8 mouse cellular contexts compared by ENCODE assay signal in the genomic region with DNA sequence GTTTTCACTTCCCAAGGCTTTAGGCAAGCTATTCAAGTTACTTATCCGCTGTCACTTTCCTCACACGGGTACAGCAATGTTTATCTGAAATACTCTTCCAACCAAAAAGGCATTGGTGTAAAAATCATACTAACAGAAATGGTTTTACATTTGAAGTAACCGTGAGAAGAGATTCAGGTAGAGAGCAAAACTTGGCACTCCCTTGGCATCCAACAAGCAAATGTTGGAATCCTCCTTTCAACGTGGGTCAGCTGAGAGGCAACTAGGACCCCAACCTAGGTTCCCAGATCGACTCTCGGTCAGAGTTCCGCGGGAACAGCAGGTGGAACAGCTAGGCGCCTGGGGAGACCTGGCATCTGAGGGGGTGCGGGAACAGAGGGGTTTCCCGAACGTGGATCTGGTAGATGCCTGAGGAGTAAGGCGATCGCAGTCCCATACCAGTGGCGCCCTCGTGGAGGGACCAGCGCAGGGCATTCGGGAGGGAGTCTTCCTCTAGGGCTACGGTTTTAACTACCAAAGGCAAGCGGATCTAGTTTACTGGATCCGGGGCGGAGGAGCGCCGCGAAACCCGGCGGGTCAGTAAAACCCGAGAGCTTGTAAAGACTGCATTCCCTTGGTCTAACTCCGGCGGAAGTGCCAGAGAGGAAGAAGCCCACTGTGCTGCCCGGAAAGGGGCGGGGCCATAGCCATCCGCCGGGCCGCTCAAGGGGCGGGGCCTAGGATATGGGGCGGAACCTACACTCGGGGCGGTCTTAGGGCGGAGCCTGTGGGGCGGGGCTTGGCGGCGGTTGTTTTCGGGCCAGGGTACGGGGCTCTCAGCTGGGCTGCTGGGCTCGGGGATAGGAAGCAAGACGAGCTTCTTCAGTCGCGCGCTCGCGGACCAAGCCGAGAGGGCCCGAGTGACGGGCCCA. TPM values are rescaled to one million over a fixed set of nuclear protein-coding genes. Genes with fewer than 3 reads are reported as not detected.
DNase-seq lines count a peak whose midpoint lies in the region; ATAC-seq and TF ChIP-seq lines count a peak whose summit lies in the region.

A gene (plus strand): TSS at position 781 of the 911 bp plus-strand sequence.

- H3ac ChIP-seq in C2C12 (ENCODE audit: control insufficient read depth, insufficient read length, low read depth), result peak within 1 kb of the TSS; percentile 87

- ATAC-seq in kidney, embryonic 14.5 days (ENCODE audit: low FRiP score, low TSS enrichment), result peak; percentile 98
- ATAC-seq in limb, embryonic 14.5 days (ENCODE audit: low FRiP score, low read depth), result peak; percentile 99
- peak; percentile 99 for ATAC-seq in midbrain, embryonic 16.5 days

- peak within 1 kb of the TSS; percentile 41 for H3K4me3 ChIP-seq in C2C12 (ENCODE audit: insufficient read depth, poor library complexity, severe bottlenecking)
- H3K4me3 ChIP-seq in embryonic fibroblast, embryonic 13.5 days (ENCODE audit: insufficient read depth, low read length), result peak within 1 kb of the TSS; percentile 68
- peak within 1 kb of the TSS; percentile 78 for H3K4me3 ChIP-seq in kidney, embryonic 14.5 days (ENCODE audit: low read length)
- H3K4me3 ChIP-seq in limb, embryonic 14.5 days (replicated peaks; ENCODE audit: low read length), result peak within 1 kb of the TSS; percentile 81
- H3K4me3 ChIP-seq in midbrain, embryonic 16.5 days (ENCODE audit: low read depth, low read length), result peak within 1 kb of the TSS; percentile 87
- H3K4me3 ChIP-seq in spleen, adult 2 months (ENCODE audit: extremely low read depth, insufficient read depth, insufficient read length), result peak within 1 kb of the TSS; percentile 76

- peaks cover 8% of the 10 kb centered on the region for H3K4me1 ChIP-seq in embryonic fibroblast, embryonic 13.5 days (ENCODE audit: control insufficient read depth, insufficient read depth, low read length)
- H3K4me1 ChIP-seq in kidney, embryonic 14.5 days (ENCODE audit: control insufficient read depth, insufficient read depth, low read length), result peaks cover 25% of the 10 kb centered on the region; the same call in 1 of the 2 replicates
- peaks cover 4% of the 10 kb centered on the region for H3K4me1 ChIP-seq in limb, embryonic 14.5 days (ENCODE audit: control insufficient read depth, insufficient read depth, low read length)
- H3K4me1 ChIP-seq in midbrain, embryonic 16.5 days (ENCODE audit: control insufficient read depth, insufficient read depth, low read length), result peaks cover 14% of the 10 kb centered on the region
- peaks cover 4% of the 10 kb centered on the region for H3K4me1 ChIP-seq in spleen, adult 2 months (ENCODE audit: control insufficient read depth, insufficient read depth, insufficient read length)

- no peaks in the 10 kb centered on the region for H3K79me3 ChIP-seq in C2C12 (ENCODE audit: low read depth)

- H3K79me2 ChIP-seq in C2C12 (ENCODE audit: control insufficient read depth, insufficient read depth), result no peaks in the 10 kb centered on the region

- TF ChIP-seq POLR2A in embryonic fibroblast, embryonic 13.5 days (IDR thresholded peaks at IDR 0.05; ENCODE audit: low read depth, low read length), result peak; percentile 85
- 0 out of 2 replicates have a peak, but pooled peaks have one; percentile 25 for TF ChIP-seq POLR2A in limb, embryonic 14.5 days (IDR thresholded peaks at IDR 0.05; ENCODE audit: borderline replicate concordance, extremely low read depth, insufficient read depth, insufficient read length)
- peak; percentile 72 for TF ChIP-seq POLR2A in spleen, adult 2 months (IDR thresholded peaks at IDR 0.05; ENCODE audit: low read depth, low read length)

- under 1% methylated on average over 55 of the region's 55 CpGs for WGBS in kidney, embryonic 14.5 days
- WGBS in limb, embryonic 14.5 days, result 1% methylated on average over 55 of the region's 55 CpGs
- WGBS in midbrain, embryonic 16.5 days, result under 1% methylated on average over 55 of the region's 55 CpGs
- 2% methylated on average over 55 of the region's 55 CpGs for WGBS in spleen, adult 2 months

- no peaks in the 10 kb centered on the region for H3K9me3 ChIP-seq in kidney, embryonic 14.5 days (ENCODE audit: control insufficient read depth, low read length)
- no peaks in the 10 kb centered on the region for H3K9me3 ChIP-seq in limb, embryonic 14.5 days (ENCODE audit: control insufficient read depth, low read length)
- no peaks in the 10 kb centered on the region for H3K9me3 ChIP-seq in midbrain, embryonic 16.5 days (replicated peaks; ENCODE audit: control insufficient read depth, low read length, poor library complexity, severe bottlenecking)

- peak within 1 kb of the TSS; percentile 78 for H3K4me2 ChIP-seq in kidney, embryonic 14.5 days (replicated peaks; ENCODE audit: low read depth, low read length)
- peak within 1 kb of the TSS; percentile 67 for H3K4me2 ChIP-seq in limb, embryonic 14.5 days (replicated peaks; ENCODE audit: low read depth, low read length, severe bottlenecking)
- H3K4me2 ChIP-seq in midbrain, embryonic 16.5 days (ENCODE audit: low read length), result peak within 1 kb of the TSS; percentile 93

- peak within 1 kb of the TSS; percentile 84 for H3K9ac ChIP-seq in kidney, embryonic 14.5 days (ENCODE audit: low read depth, low read length)
- H3K9ac ChIP-seq in limb, embryonic 14.5 days (ENCODE audit: low read depth, low read length, severe bottlenecking), result peak within 1 kb of the TSS; percentile 75
- H3K9ac ChIP-seq in midbrain, embryonic 16.5 days (ENCODE audit: low read depth, low read length), result peak within 1 kb of the TSS; percentile 89

- H3K27ac ChIP-seq in embryonic fibroblast, embryonic 13.5 days (ENCODE audit: insufficient read depth, low read length), result peak within 1 kb of the TSS; percentile 77
- H3K27ac ChIP-seq in kidney, embryonic 14.5 days (ENCODE audit: low read depth, low read length), result peak within 1 kb of the TSS; percentile 97
- peak within 1 kb of the TSS; percentile 80 for H3K27ac ChIP-seq in limb, embryonic 14.5 days (replicated peaks; ENCODE audit: low read depth, low read length)
- peak within 1 kb of the TSS; percentile 79 for H3K27ac ChIP-seq in midbrain, embryonic 16.5 days (ENCODE audit: low read length)
- peak within 1 kb of the TSS; percentile 92 for H3K27ac ChIP-seq in spleen, adult 2 months (ENCODE audit: insufficient read depth, low read length)

- no peak for TF ChIP-seq CTCF in C2C12 (IDR thresholded peaks at IDR 0.05; ENCODE audit: control insufficient read depth, insufficient read depth, insufficient read length)
- TF ChIP-seq CTCF in embryonic fibroblast, embryonic 13.5 days (IDR thresholded peaks at IDR 0.05; ENCODE audit: borderline replicate concordance, insufficient read depth, low read length), result no peak
- no peak for TF ChIP-seq CTCF in spleen, adult 2 months (IDR thresholded peaks at IDR 0.05; ENCODE audit: extremely low read depth, insufficient read depth, insufficient read length, insufficient replicate concordance)

- DNase-seq in brain, adult 2 months (ENCODE audit: low read depth, low spot score), result peak; percentile 96
- DNase-seq in heart, adult 9 months (ENCODE audit: low spot score in 2 of 2), result peak; percentile 97 to 98
- peak; percentile 95 for DNase-seq in limb, embryonic 14.5 days (ENCODE audit: low spot score)
- DNase-seq in spleen, adult 2 months (ENCODE audit: low read depth in 1 of 2, low spot score in 2 of 2), result peak; percentile 77 to 98

- no peaks in the 10 kb centered on the region for H3K27me3 ChIP-seq in C2C12 (ENCODE audit: control insufficient read depth, insufficient read depth, insufficient read length)
- H3K27me3 ChIP-seq in kidney, embryonic 14.5 days (ENCODE audit: control insufficient read depth, insufficient read depth, low read length), result no peaks in the 10 kb centered on the region
- H3K27me3 ChIP-seq in limb, embryonic 14.5 days (ENCODE audit: control insufficient read depth, insufficient read depth, low read length), result no peaks in the 10 kb centered on the region
- H3K27me3 ChIP-seq in midbrain, embryonic 16.5 days (ENCODE audit: control insufficient read depth, insufficient read depth, low read depth, low read length), result no peaks in the 10 kb centered on the region
- H3K27me3 ChIP-seq in spleen, adult 2 months (ENCODE audit: control insufficient read depth, insufficient read depth, low read length), result no peaks in the 10 kb centered on the region

- no peaks in the 10 kb centered on the region for H3K36me3 ChIP-seq in C2C12 (ENCODE audit: control insufficient read depth, insufficient read depth)
- H3K36me3 ChIP-seq in kidney, embryonic 14.5 days (ENCODE audit: control insufficient read depth, insufficient read depth, low read length), result no peaks in the 10 kb centered on the region
- H3K36me3 ChIP-seq in limb, embryonic 14.5 days (ENCODE audit: control insufficient read depth, insufficient read depth, low read length), result no peaks in the 10 kb centered on the region
- no peaks in the 10 kb centered on the region for H3K36me3 ChIP-seq in midbrain, embryonic 16.5 days (ENCODE audit: control insufficient read depth, insufficient read depth, low read length)
- no peaks in the 10 kb centered on the region for H3K36me3 ChIP-seq in spleen, adult 2 months (ENCODE audit: control insufficient read depth, insufficient read depth, low read length)

TF ChIP-seq in C2C12, 6 proteins besides CTCF, POLR2A, EP300 and RAD21:
- no peak for TF ChIP-seq MAX (IDR thresholded peaks at IDR 0.05)
TF ChIP-seq in C2C12: peak in this region for 0.

RNA-seq across cellular contexts. Expression of the gene that starts here (rescaled TPM):
- 2.8 TPM for polyA plus RNA-seq in C2C12 (2012; fragmentation: generic; extraction: Trizol)
- 13.3 and 17.5 TPM in 2 replicates for polyA plus RNA-seq in embryonic fibroblast, embryonic 13.5 days (2011; ENCODE audit: insufficient read length, low read depth, missing spikeins)
- 7.4 and 18.0 TPM in 2 replicates for polyA plus RNA-seq in kidney, embryonic 14.5 days (2014; fragmentation: Nextera tagmentation; extraction: Ambion mirVana)
- 25.9 and 31.2 TPM in 2 replicates for polyA plus RNA-seq in limb, embryonic 14.5 days (2012; rRNA removed)
- polyA plus RNA-seq in limb, embryonic 14.5 days (2014; fragmentation: Nextera tagmentation; extraction: Ambion mirVana), result 10.9 and 13.8 TPM in 2 replicates
- 18.4 and 19.3 TPM in 2 replicates for polyA plus RNA-seq in midbrain, embryonic 16.5 days (2015; fragmentation: Nextera tagmentation; extraction: Ambion mirVana)
- polyA plus RNA-seq in spleen, adult 2 months (2012; rRNA removed), result 16.4 and 23.8 TPM in 2 replicates

Comparison
In these comparisons a context has a peak if more than half of its experiments do, and no peak if none do; other contexts are left out.
1. Peak in every context shown above with its lines: DNase-seq, ATAC-seq, H3K4me3 ChIP-seq and H3K27ac ChIP-seq.
2. POLR2A ChIP-seq: peak in every context shown above with its lines; median percentile 85 in embryonic fibroblast, embryonic 13.5 days; 72 in spleen, adult 2 months; 25 in limb, embryonic 14.5 days.